Mouse (Mus musculus): ENCODE data around the gene Col15a1. TPM values are rescaled to one million over a fixed set of nuclear protein-coding genes. Genes with fewer than 3 reads are reported as not detected.

Col15a1 gene
- polyA plus RNA-seq (2016; fragmentation: Nextera tagmentation; extraction: Ambion mirVana), result 14.7 and 15.4 TPM in 2 replicates

GRCm38 (mm10) chr4:47207969-47208420, at the start of gene Col15a1:
Gene Col15a1, plus strand, starts transcription at chr4:47208161.
- no peaks in the 10 kb centered on the region for H3K36me3 ChIP-seq
- H3K4me1 ChIP-seq, result 0 out of 2 replicates have a peak, but pooled peaks cover 9% of the 10 kb centered on the region
- 0 out of 2 replicates have a peak within 1 kb of the TSS, but pooled peaks have one; percentile 17 for H3K27ac ChIP-seq
- 0 out of 2 replicates have a peak, but pooled peaks have one; percentile 24 for ATAC-seq (ENCODE audit: insufficient number of reproducible peaks, insufficient read depth, low FRiP score, low TSS enrichment)
- peak within 1 kb of the TSS; percentile 51 for H3K4me3 ChIP-seq
- H3K9me3 ChIP-seq, result no peaks in the 10 kb centered on the region
- peak within 1 kb of the TSS; percentile 47 for H3K9ac ChIP-seq
- under 1% methylated on average over 41 of the region's 45 CpGs for WGBS
- peaks cover 62% of the 10 kb centered on the region for H3K27me3 ChIP-seq
- peak within 1 kb of the TSS; percentile 94 for H3K4me2 ChIP-seq (replicated peaks)

GRCm38 (mm10) chr4:47161103-47161755, 46.7 kb upstream of the Col15a1 start:
- H3K4me2 ChIP-seq (replicated peaks), result no peak overlapping the region
- H3K4me1 ChIP-seq, result no peaks in the 10 kb centered on the region; the same call in 1 of the 2 replicates
- no peaks in the 10 kb centered on the region for H3K9me3 ChIP-seq
- H3K27ac ChIP-seq, result no peak overlapping the region
- ATAC-seq (ENCODE audit: insufficient number of reproducible peaks, insufficient read depth, low FRiP score, low TSS enrichment), result no peak
- no peak overlapping the region for H3K4me3 ChIP-seq
- 9% methylated on average over 4 of the region's 4 CpGs for WGBS
- H3K9ac ChIP-seq, result no peak overlapping the region
- H3K36me3 ChIP-seq, result no peaks in the 10 kb centered on the region
- no peaks in the 10 kb centered on the region for H3K27me3 ChIP-seq

DNA sequence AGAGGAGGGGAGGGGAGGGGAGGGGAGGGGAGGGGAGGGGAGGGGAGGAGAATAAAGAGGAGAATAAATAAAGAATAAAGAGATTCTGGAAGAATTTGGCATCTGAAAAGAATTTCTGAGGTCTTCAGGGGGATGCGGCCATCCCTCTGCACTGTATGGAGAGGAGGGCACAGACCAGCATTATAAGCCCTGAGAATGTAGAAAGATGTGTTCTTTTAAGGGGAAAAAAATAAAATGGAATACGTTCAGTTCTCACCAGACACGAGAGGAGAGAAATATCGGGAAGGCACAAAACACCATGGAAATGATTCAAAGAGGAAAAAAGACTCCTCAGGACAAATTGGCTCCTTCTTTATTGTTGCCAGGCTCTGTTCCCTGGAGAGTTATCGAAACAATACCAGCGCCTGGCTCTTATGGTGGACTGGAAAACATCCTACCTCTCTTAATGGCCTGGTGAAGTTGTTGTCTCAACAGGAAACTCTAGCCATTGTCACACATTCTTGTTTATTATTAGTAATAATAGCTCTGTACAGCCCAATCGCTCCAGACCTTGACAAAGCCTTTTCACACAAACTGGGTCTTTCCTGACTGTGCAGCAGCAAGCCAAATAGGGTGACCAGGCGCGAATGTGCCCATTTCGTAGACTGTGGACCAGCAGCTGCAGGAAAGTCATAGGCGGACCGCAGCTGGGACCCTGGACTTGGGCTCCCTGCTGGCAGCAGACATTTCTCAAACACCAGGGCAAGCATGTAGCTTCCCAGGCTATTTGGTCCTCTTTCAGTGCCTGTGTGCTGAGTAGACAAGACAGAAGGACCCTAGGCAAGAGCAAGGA, 46.0 kb upstream of the Col15a1 start:
- Histone ChIP-seq H3K9me3 (no peaks in the 10 kb centered on the region), H3K27ac (no peak overlapping the region), H3K27me3 (no peaks in the 10 kb centered on the region), H3K4me1 (no peaks in the 10 kb centered on the region; the same call in 1 of the 2 replicates), H3K4me2 (replicated peaks) (no peak overlapping the region), H3K36me3 (no peaks in the 10 kb centered on the region), H3K4me3 (no peak overlapping the region), H3K9ac (no peak overlapping the region)
- 63% methylated on average over 12 of the region's 12 CpGs for WGBS
- ATAC-seq (ENCODE audit: insufficient number of reproducible peaks, insufficient read depth, low FRiP score, low TSS enrichment), result no peak

- Histone ChIP-seq H3K4me2 (replicated peaks) (no peak overlapping the region), H3K4me3 (no peak overlapping the region), H3K27me3 (no peaks in the 10 kb centered on the region), H3K9me3 (no peaks in the 10 kb centered on the region), H3K4me1 (no peaks in the 10 kb centered on the region), H3K27ac (no peak overlapping the region), H3K36me3 (no peaks in the 10 kb centered on the region), H3K9ac (no peak overlapping the region)
- WGBS, result 50% methylated on average over 1 of the region's 1 CpGs
- no peak for ATAC-seq (ENCODE audit: insufficient number of reproducible peaks, insufficient read depth, low FRiP score, low TSS enrichment)
Observed at GRCm38 (mm10) chr4:47172314-47172713, 35.6 kb upstream of the Col15a1 start.

- Histone ChIP-seq H3K4me3 (no peak overlapping the region), H3K4me1 (no peaks in the 10 kb centered on the region), H3K27ac (no peak overlapping the region), H3K9ac (no peak overlapping the region), H3K27me3 (no peaks in the 10 kb centered on the region), H3K9me3 (no peaks in the 10 kb centered on the region), H3K4me2 (replicated peaks) (no peak overlapping the region), H3K36me3 (no peaks in the 10 kb centered on the region)
- 85% methylated on average over 8 of the region's 8 CpGs for WGBS
- no peak for ATAC-seq (ENCODE audit: insufficient number of reproducible peaks, insufficient read depth, low FRiP score, low TSS enrichment)
Observed at GRCm38 (mm10) chr4:47177101-47177500, 30.9 kb upstream of the Col15a1 start.

GRCm38 (mm10) chr4:47178261-47178961, 29.6 kb upstream of the Col15a1 start:
- Histone ChIP-seq H3K4me3 (no peak overlapping the region), H3K36me3 (no peaks in the 10 kb centered on the region), H3K9me3 (no peaks in the 10 kb centered on the region), H3K4me2 (replicated peaks) (no peak overlapping the region), H3K9ac (no peak overlapping the region), H3K27ac (no peak overlapping the region), H3K4me1 (no peaks in the 10 kb centered on the region), H3K27me3 (no peaks in the 10 kb centered on the region)
- no peak for ATAC-seq (ENCODE audit: insufficient number of reproducible peaks, insufficient read depth, low FRiP score, low TSS enrichment)
- WGBS, result 62% methylated on average over 8 of the region's 8 CpGs

GRCm38 (mm10) chr4:47179535-47179934, 28.4 kb upstream of the Col15a1 start:
- H3K27ac ChIP-seq, result no peak overlapping the region
- H3K9me3 ChIP-seq, result no peaks in the 10 kb centered on the region
- H3K4me2 ChIP-seq (replicated peaks), result no peak overlapping the region
- no peak overlapping the region for H3K9ac ChIP-seq
- WGBS, result 78% methylated on average over 5 of the region's 5 CpGs
- H3K36me3 ChIP-seq, result no peaks in the 10 kb centered on the region
- ATAC-seq (ENCODE audit: insufficient number of reproducible peaks, insufficient read depth, low FRiP score, low TSS enrichment), result no peak
- no peaks in the 10 kb centered on the region for H3K4me1 ChIP-seq
- H3K4me3 ChIP-seq, result no peak overlapping the region
- H3K27me3 ChIP-seq, result no peaks in the 10 kb centered on the region

DNA sequence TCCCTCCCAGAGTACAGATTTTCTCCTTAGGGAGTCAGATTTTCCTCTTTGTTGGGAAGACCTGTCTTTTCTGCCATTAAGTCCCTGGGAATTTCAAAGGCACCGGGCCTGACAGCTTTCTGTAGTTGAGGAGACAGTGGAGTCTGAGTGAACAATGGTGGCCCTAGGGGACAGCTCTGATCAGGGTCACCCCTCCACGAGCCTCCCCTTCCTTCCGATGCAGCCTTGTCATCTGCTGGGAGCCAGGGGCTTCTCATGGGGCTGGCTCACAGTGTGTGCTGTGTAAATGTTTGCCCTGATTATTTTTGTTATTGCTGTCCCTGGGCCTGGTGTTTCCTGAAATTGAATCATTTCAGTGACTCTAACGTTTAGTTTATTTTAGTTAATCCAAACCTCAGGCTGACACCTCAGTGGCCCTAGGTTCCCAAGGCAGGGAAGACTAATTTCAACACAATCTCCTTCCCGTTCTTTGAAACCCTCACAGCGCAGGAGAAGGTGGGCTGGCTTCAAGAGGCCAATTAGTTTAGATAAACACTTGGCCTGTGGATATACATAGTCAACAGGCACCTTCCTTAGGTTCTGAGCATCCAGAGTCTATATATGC, 23.8 kb upstream of the Col15a1 start:
- Histone ChIP-seq H3K4me2 (replicated peaks) (no peak overlapping the region), H3K4me3 (no peak overlapping the region), H3K36me3 (no peaks in the 10 kb centered on the region), H3K27ac (no peak overlapping the region), H3K27me3 (peaks cover under 1% of the 10 kb centered on the region; the same call in 1 of the 2 replicates), H3K4me1 (no peaks in the 10 kb centered on the region), H3K9ac (no peak overlapping the region), H3K9me3 (no peaks in the 10 kb centered on the region)
- 32% methylated on average over 6 of the region's 6 CpGs for WGBS
- ATAC-seq (ENCODE audit: insufficient number of reproducible peaks, insufficient read depth, low FRiP score, low TSS enrichment), result no peak

DNA sequence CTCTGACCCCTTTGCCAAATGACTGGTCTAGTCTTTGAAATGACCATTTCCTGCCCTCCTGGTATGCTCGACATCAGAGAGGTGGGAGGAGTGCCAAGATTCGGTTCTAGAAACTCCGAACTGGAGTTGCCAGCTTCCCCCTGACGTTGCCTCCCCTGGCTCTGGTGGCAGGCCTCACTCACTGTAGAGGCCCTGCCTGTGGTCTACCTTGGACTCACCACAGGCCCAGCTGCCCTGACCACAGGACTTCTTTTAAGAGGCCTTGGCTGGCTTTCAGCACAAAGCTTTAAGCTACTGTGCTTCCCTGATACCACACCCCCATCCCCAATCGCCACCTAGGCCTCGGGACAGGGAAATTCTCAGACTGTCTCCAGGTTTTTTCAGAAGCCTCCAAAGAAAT, 21.4 kb upstream of the Col15a1 start:
- Histone ChIP-seq H3K4me2 (replicated peaks) (no peak overlapping the region), H3K27ac (no peak overlapping the region), H3K27me3 (peaks cover 2% of the 10 kb centered on the region; the same call in 1 of the 2 replicates), H3K9me3 (no peaks in the 10 kb centered on the region), H3K36me3 (no peaks in the 10 kb centered on the region), H3K9ac (no peak overlapping the region), H3K4me1 (no peaks in the 10 kb centered on the region), H3K4me3 (no peak overlapping the region)
- WGBS, result 75% methylated on average over 6 of the region's 6 CpGs
- no peak for ATAC-seq (ENCODE audit: insufficient number of reproducible peaks, insufficient read depth, low FRiP score, low TSS enrichment)

GRCm38 (mm10) chr4:47196173-47196572, 11.8 kb upstream of the Col15a1 start:
- Histone ChIP-seq H3K4me1 (no peaks in the 10 kb centered on the region), H3K36me3 (no peaks in the 10 kb centered on the region), H3K4me3 (no peak overlapping the region), H3K4me2 (replicated peaks) (no peak overlapping the region), H3K9ac (no peak overlapping the region), H3K27ac (no peak overlapping the region), H3K27me3 (no peaks in the 10 kb centered on the region), H3K9me3 (no peaks in the 10 kb centered on the region)
- no peak for ATAC-seq (ENCODE audit: insufficient number of reproducible peaks, insufficient read depth, low FRiP score, low TSS enrichment)
- WGBS, result 74% methylated on average over 3 of the region's 3 CpGs

DNA sequence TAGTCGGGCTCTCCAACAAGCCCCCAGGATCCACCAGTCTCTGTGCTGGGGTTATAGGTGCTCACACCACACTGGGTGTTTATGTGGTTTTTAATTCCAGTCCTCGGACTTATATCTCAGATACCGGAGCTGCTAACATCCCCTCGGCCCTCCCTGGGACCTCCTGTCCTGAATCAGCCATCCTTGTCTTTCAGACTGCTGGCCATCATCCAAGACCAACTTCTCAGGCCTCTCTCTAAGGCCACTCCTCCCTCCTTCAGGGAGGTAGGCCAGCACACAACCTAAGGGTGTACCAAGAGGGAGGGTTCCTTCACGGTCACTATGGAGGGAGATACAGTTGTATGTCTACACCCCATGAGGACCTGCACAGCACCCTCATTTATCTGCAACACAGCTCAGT, 4.3 kb upstream of the Col15a1 start:
- no peak overlapping the region for H3K9ac ChIP-seq
- no peak overlapping the region for H3K4me2 ChIP-seq (replicated peaks)
- H3K9me3 ChIP-seq, result no peaks in the 10 kb centered on the region
- peaks cover 36% of the 10 kb centered on the region for H3K27me3 ChIP-seq
- no peak for ATAC-seq (ENCODE audit: insufficient number of reproducible peaks, insufficient read depth, low FRiP score, low TSS enrichment)
- 0 out of 2 replicates have a peak, but pooled peaks cover 8% of the 10 kb centered on the region for H3K4me1 ChIP-seq
- no peak overlapping the region for H3K27ac ChIP-seq
- H3K36me3 ChIP-seq, result no peaks in the 10 kb centered on the region
- H3K4me3 ChIP-seq, result no peak overlapping the region
- 74% methylated on average over 5 of the region's 5 CpGs for WGBS

All from embryonic facial prominence, embryonic 12.5 days (tissue).